Mouse (Mus musculus): Measurements from ENCODE around the gene Qtrt2.

DNA sequence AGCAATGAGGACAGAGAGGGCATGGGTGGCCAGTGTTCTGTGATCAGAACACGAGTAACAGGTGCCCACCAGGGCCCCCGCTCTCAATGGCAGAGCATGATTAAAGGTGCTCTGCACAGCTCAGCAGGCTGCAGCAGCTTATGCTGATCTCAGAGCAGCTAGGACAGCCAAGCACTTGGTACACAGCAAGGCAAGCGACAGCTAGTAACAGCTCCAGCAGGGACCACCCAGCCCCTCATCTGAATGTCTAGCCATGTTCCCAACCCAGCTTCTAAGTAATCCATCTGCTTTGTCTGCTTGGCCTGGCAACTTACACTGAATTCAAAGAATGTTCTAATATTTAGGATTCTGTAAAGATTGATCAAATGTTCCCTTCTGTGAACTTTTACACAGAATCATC lies 37.2 kb upstream of the Qtrt2 start:
- TF ChIP-seq CTCF (IDR thresholded peaks at IDR 0.05; ENCODE audit: low read depth, low read length) (no peak), GATA1 (IDR thresholded peaks at IDR 0.05; ENCODE audit: borderline replicate concordance, low read length) (no peak), TAL1 (conservative IDR thresholded peaks at IDR 0.05; ENCODE audit: low read depth, low read length) (no peak)

All from G1E (cell line).